Mouse (Mus musculus) adrenal gland, postnatal 36 days (tissue): ENCODE measurements around the gene Ttc1. TPM values are rescaled to one million over a fixed set of nuclear protein-coding genes. Genes with fewer than 3 reads are reported as not detected.
A peak's percentile ranks its signal among the peaks of the same experiment; 100 is the strongest.

Experiments used
- DNase-seq, 2 experiments: peaks; one replicate each; pipeline ENCODE4 v3.0.0; 2021; ENCODE audit warnings: mixed read lengths in 1 of 2
- long read RNA-seq, 2 experiments: library from polyadenylated mRNA; stranded (forward); transcript quantifications; one replicate each; pipeline ENCODE4 v2.0.0; 2021; ENCODE audit warnings: borderline sequencing depth in 2 of 2
- total RNA-seq, 2 experiments: library from RNA; stranded (reverse); gene quantifications; 2 replicates each; pipeline ENCODE4 v1.2.3; 2021

Gene Ttc1
- total RNA-seq: 10 to 100 TPM; 60.6 to 66.6 TPM
- long read RNA-seq, experiment 1, transcript Ttc1-201 (8 exons, 1,438 nt): major isoform, 77 of 94 reads
- long read RNA-seq, experiment 1, transcript Ttc1-203 (2 exons, 501 nt): minor isoform, 12 of 94 reads
- long read RNA-seq, experiment 1, partial matches to known transcripts: 4 of 94 reads
- long read RNA-seq, experiment 1, other reads (novel, unspliced or antisense): 1 of 94 reads
- long read RNA-seq, experiment 2, transcript Ttc1-201 (8 exons, 1,438 nt): major isoform, 30 of 33 reads
- long read RNA-seq, experiment 2, partial matches to known transcripts: 1 of 33 reads
- long read RNA-seq, experiment 2, other reads (novel, unspliced or antisense): 2 of 33 reads

DNA sequence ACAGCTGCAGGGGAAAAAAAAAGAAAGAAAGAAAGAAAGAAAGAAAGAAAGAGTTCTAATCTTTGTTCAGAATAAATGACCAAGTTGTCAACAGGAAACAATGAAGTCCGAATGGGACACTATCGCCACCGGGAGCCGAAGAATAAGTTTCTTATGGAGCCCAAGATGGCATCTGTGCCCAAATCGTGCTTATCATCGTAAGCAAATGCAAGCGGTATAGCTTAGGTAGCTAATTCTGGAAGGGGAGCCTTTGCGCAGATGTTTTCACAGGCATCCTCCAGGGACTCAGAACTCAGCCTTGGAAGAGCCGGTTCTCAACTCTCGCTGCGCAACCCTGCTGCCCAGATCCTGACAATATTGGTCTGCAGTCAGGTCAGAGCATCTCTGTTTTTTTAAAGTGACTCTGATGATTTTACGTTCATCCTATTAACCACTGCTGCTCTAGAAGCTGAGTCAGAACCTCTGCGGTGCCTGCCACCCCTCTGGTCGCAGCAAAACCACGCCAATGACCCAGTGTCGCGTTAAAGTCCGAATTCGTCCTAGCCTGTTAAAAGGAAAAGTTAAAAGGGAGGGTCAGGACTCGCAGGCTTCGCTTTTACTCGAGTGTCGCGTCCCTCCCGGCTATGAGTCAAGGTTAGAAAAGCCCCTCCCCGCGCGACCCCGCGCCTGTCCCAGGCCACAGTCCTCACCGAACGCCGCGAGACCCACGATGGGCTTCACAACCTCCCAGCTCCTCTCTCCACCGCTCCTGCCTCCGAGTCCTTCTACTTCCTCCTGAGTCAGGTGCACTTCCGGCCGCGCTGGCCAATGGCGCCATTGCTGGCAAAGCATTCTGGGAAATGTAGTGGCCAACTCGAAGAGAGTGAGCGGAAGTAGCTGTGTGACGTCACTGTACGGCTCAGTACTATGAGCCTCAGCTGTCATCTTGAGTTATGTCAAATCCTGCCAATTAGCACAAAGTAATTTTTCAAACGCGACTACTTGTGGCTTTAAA lies at the start of gene Ttc1:
TSS of gene Ttc1 (minus strand) at position 776 of the 994 bp plus-strand sequence.
- peak; percentile 97 to 98 for DNase-seq

DNA sequence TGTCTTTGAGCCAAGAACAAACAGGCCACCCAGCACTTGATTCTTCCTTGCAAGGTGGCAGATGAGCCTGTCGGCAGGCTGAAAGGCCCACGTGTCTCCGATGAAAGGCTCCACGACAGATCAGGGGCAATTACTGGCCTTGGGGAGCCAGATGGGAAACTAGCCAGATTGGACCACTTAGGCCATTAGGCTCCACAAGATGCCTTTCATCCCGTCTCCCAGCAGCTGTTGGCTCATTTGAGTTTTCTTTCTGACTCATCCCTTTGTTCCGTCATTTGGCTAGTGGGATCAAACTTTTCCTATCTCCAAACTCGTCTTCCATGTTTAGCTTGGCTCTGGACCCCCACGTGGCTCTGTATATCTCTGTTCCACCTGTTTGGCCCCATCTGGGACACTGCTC lies 48.2 kb upstream of the Ttc1 start:
- no peak for DNase-seq

DNA sequence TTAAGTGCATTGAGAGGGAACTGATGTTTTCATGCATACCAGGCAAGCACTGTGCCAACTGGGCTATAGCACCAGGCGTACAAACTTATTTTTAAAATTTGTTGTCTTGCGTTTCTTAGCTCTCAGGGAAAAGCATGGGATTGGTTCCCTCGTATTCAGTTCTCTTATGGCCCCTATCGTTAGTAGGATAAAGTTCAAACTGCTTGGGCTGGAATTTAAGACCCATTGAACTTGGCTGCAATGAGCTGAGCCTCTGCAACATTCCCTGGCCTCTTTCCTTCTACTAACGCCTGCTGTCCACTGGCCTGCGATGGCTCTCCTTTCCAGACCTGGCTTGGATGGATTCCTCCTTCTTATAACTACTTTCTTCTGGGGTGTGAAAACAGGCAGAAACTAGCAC lies 42.6 kb upstream of the Ttc1 start:
- DNase-seq: peak in 1 of 2 experiments; percentile 7

- DNase-seq: peak; percentile 85 to 87
These were observed 36.0 kb upstream of the Ttc1 start for GRCm38 (mm10) chr11:43783772-43784171.

GRCm38 (mm10) chr11:43783106-43783505 lies 35.3 kb upstream of the Ttc1 start:
- DNase-seq: no peak

DNA sequence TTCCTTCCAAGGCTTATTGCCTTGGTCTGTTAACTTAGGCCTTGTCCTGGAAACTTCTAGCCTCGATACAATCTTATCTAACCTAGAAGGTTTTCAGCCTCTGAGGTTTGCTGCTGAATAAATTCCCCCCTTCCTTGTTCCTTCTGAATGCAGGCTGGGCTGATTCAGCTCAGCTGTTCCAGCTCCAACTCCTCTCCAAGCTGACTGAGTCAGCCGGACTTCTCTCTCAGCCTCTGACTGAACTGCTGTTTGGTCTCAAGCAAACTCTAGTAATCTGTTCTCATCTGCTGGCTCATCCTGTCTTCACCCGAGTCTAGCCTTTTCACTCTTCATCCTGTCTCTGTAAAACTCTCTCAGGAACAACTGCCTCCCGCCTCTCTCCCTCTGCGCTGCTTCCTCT lies 31.7 kb upstream of the Ttc1 start:
- no peak for DNase-seq

DNA sequence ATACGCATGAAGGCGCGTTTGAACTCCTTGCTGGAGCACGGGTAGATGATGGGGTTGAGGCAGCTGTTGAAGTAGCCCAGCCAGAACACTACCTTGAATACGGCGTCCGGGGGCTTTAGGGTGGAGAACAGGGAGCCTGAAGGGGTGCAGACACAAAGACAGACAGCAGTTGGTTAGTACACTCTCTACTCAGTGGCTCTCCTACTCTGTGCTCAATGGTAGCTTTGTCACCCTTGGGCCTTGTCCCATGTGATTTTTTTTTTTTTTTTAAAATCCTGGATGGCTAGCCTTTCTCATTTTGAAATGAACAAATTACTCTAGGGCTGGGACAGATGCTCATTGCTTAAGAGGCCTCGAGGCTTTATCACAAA lies 28.5 kb upstream of the Ttc1 start:
- DNase-seq: no peak

GRCm38 (mm10) chr11:43775469-43776323 lies 27.9 kb upstream of the Ttc1 start:
- DNase-seq: peak; percentile 31 to 33

GRCm38 (mm10) chr11:43773725-43774124 lies 25.9 kb upstream of the Ttc1 start:
- peak in 1 of 2 experiments; percentile 11 for DNase-seq

GRCm38 (mm10) chr11:43770110-43770509 lies 22.3 kb upstream of the Ttc1 start:
- no peak for DNase-seq

DNA sequence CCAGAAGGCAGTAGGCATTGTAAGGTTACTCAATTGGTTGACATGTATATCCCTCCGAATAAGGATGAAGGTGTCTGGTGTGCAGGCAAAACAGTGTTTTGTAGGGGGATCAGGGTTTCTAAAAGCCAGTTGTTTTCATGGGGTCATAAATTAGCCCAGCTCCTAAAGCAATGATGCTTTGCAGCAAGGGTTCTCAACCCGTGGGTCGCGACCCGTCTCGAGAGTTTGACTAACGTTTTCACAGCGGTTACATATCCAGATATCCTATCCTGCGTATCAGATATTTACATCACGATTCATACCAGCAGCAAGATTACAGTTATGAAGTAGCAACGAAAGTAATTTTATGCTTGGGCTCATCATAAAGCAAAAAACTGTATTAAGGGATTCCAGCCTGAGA lies 19.9 kb upstream of the Ttc1 start:
- DNase-seq: no peak

- DNase-seq: peak; percentile 79 to 84
These were observed 19.3 kb upstream of the Ttc1 start for GRCm38 (mm10) chr11:43766922-43767648.

GRCm38 (mm10) chr11:43758436-43758835 lies 10.6 kb upstream of the Ttc1 start:
- DNase-seq: peak in 1 of 2 experiments; percentile 12

DNA sequence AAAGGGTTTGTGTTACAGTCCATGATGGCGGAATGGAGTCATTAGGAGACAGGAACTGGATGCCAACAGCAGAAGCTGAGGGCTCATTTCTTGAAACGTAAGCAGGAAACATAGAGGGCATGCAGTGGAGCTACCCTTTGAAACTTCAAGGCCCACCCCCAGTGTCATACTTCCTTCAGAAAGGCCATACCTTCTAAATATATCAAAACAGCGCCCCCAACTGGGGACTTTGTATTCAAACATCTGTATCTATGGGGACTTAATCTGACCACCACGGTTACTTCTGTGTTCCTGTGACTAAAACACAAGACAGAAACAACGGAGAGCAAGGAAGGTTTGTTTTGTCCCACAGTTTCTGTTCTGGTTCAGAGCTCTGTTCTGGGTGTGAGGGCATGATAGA lies 7.6 kb upstream of the Ttc1 start:
- no peak for DNase-seq

GRCm38 (mm10) chr11:43754568-43754967 lies 6.8 kb upstream of the Ttc1 start:
- DNase-seq: no peak

GRCm38 (mm10) chr11:43751542-43751941 lies 3.7 kb upstream of the Ttc1 start:
- peak in 1 of 2 experiments; percentile 13 for DNase-seq

GRCm38 (mm10) chr11:43728737-43729301 lies 19.0 kb downstream of the Ttc1 start:
- DNase-seq: peak in 1 of 2 experiments; percentile 11

DNA sequence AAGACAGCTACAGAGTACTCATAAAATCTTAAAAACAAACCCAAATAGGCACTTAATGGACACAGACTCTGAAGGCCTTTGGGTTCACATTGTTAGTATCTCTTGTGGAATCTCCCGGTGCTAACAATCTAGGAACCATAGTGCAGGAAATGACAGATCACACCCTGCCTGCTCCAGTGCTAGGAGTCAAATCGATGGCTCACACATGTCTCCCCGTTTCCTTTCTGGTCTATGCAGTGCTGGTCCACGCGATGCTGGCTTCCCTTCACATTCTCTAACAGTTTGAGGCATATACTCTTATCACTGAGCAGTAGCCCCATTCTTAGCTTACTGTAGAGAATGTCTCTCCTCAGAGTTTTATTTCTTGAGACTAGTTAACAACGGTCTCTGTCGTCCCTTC lies 20.0 kb downstream of the Ttc1 start:
- no peak for DNase-seq

DNA sequence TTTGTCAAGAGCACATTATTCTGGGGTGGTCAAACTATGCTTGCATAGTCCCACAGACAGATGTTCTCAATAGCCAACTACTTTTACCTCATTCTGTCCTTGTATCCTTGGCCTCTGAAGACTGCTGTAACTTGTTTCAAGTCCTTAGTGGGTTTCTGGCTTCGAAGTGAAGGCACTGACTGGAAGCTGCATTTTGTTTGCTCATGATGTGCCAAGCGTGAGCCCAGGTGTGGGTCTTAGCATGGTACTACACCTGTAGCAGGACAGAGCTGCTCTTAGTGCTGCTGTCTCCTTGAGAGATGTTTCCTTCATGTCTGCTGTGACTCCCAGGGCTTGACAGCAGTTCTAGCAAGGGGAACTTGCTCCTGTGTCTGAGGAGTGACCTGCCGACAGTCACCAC lies 24.4 kb downstream of the Ttc1 start:
- no peak for DNase-seq

DNA sequence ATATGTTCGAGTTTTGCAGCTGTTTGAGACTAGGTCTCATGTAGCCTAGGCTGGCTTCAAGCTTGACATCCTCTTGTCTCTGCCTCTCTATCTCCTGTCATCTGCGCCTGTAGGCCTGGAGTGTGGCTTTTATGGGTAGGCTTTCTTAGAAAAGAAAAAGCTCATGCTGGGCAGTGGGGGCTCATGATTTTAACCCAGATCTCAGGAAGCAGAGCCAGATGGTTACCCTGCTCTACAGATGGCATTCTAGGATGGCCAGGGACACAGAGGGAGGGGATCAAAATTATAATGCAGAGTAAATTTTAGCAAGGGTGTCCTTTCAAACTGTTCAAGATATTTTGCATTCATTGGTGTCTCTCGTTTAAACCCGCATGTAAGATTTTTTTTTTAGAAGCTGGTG lies 35.6 kb downstream of the Ttc1 start:
- no peak for DNase-seq

DNA sequence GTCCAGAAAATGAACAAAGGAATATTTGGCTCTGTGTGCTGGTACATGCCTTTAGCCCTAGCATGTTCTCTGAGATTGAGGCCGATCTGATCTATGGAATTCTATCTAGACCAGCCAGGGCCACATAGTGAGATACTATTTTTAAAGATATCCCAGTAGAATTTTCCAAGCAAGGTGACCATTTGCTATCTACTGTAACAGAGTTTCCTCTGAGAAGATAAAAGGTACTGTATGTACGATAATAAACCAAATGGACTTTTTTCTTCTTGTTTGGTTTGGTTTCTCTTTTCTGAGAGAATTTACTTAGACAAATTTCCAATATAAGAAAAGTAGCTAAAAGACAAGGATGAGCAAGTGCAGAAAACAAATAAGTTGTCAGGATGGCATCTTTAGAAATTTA lies 39.4 kb downstream of the Ttc1 start:
- no peak for DNase-seq
